Mouse (Mus musculus) kidney, embryonic 15.5 days (tissue): ENCODE results near the gene Tcea3. TPM values are rescaled to one million over a fixed set of nuclear protein-coding genes. Genes with fewer than 3 reads are reported as not detected.

Experiments used
- ATAC-seq: fragments of 200-750 bp; cut with Nextera tagmentation; replicated peaks from 2 replicates; pipeline ENCODE4 v1.8.0; 2017; ENCODE audit warnings: moderate TSS enrichment; ENCODE audit not compliant: low FRiP score
- H3K27ac ChIP-seq: fragments of 300-500 bp; sonication (generic); 2 replicates; pipeline ENCODE4 v1.5.1; 2015; ENCODE audit warnings: mild to moderate bottlenecking, inconsistent platforms
- H3K27me3 ChIP-seq: fragments of 300-500 bp; sonication (generic); 2 replicates; pipeline ENCODE4 v1.6.1; 2015; ENCODE audit warnings: inconsistent platforms
- H3K36me3 ChIP-seq: fragments of 300-500 bp; sonication (generic); 2 replicates; pipeline ENCODE4 v1.6.1; 2015; ENCODE audit warnings: inconsistent platforms
- H3K4me1 ChIP-seq: fragments of 300-500 bp; sonication (generic); 2 replicates; pipeline ENCODE4 v1.6.1; 2015; ENCODE audit warnings: inconsistent platforms
- H3K4me2 ChIP-seq: fragments of 300-500 bp; sonication (generic); 2 replicates; pipeline ENCODE4 v1.6.1; 2015; ENCODE audit warnings: moderate library complexity, mild to moderate bottlenecking, inconsistent platforms
- H3K4me3 ChIP-seq: fragments of 300-500 bp; sonication (generic); replicated peaks from 2 replicates; pipeline ENCODE4 v1.5.1; 2015; ENCODE audit warnings: mild to moderate bottlenecking, inconsistent platforms
- H3K9ac ChIP-seq: fragments of 300-500 bp; sonication (generic); 2 replicates; pipeline ENCODE4 v1.6.1; 2015; ENCODE audit warnings: mild to moderate bottlenecking, inconsistent platforms
- H3K9me3 ChIP-seq: fragments of 300-500 bp; sonication (generic); replicated peaks from 2 replicates; pipeline ENCODE4 v1.6.1; 2016; ENCODE audit warnings: inconsistent platforms
- WGBS: fragments of 180-500 bp; shearing (Covaris S2); methylation state at CpG from one replicate; pipeline ENCODE4 v1.1.7; 2015; ENCODE audit warnings: mixed read lengths; 5-methylcytosine and 5-hydroxymethylcytosine counted together
- polyA plus RNA-seq: library from polyadenylated mRNA; unstranded; fragments of >200 nt; fragmentation: Nextera tagmentation; extraction: Ambion mirVana; gene quantifications from 2 replicates; pipeline ENCODE4 v1.2.1, GENCODE M21; 2015

Tcea3 gene
- polyA plus RNA-seq, 1 experiment from 2014 or later: 12.5 TPM

- Histone ChIP-seq H3K27ac (peak within 1 kb of the TSS; percentile 94), H3K27me3 (no peaks in the 10 kb centered on the region), H3K4me3 (peak within 1 kb of the TSS; percentile 65), H3K4me2 (peak within 1 kb of the TSS; percentile 87), H3K9me3 (no peaks in the 10 kb centered on the region), H3K9ac (peak within 1 kb of the TSS; percentile 63), H3K4me1 (peaks cover 50% of the 10 kb centered on the region), H3K36me3 (peaks cover 23% of the 10 kb centered on the region)
- ATAC-seq: no peak
- WGBS: 30% methylated on average over 5 of the region's 5 CpGs
Measured at GRCm38 (mm10) chr4:136284455-136284854, 36.9 kb downstream of the Tcea3 start, which contains the start of gene Zfp46. TSS of gene Zfp46 (plus strand) at chr4:136284683.

DNA sequence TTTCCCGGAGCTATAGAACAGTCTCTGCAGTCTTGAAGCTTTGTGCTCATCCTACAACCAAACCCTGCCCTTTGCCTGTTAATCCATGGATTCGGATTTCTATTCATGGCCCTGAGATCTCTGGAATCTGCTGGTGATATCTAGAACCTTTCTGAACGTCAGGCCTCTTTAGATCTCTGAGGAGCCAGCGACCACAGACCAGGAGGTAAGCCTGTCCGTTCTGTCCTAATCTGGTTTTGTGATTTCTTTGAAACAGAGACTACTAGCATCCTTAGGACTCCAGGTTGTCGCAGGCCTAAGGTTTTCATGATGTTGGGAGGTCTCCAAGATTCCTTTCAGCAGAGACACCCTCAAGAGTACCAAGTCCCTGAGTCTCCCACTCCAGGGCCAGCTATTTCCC lies 37.4 kb downstream of the Tcea3 start:
- H3K4me3 ChIP-seq: peak overlapping the region; percentile 65
- no peaks in the 10 kb centered on the region for H3K9me3 ChIP-seq
- H3K4me1 ChIP-seq: peaks cover 50% of the 10 kb centered on the region
- WGBS: 28% methylated on average over 6 of the region's 6 CpGs
- H3K27ac ChIP-seq: peak overlapping the region; percentile 94
- H3K9ac ChIP-seq: peak overlapping the region; percentile 63
- ATAC-seq: no peak
- H3K36me3 ChIP-seq: peaks cover 27% of the 10 kb centered on the region
- H3K27me3 ChIP-seq: no peaks in the 10 kb centered on the region
- peak overlapping the region; percentile 87 for H3K4me2 ChIP-seq

GRCm38 (mm10) chr4:136285348-136285810 lies 37.9 kb downstream of the Tcea3 start:
- peak overlapping the region; percentile 87 for H3K4me2 ChIP-seq
- peak; percentile 95 for ATAC-seq
- peak overlapping the region; percentile 63 for H3K9ac ChIP-seq
- peaks cover 50% of the 10 kb centered on the region for H3K4me1 ChIP-seq
- peaks cover 32% of the 10 kb centered on the region for H3K36me3 ChIP-seq
- WGBS: under 1% methylated on average over 25 of the region's 25 CpGs
- H3K4me3 ChIP-seq: peak overlapping the region; percentile 65
- no peaks in the 10 kb centered on the region for H3K9me3 ChIP-seq
- H3K27me3 ChIP-seq: no peaks in the 10 kb centered on the region
- H3K27ac ChIP-seq: peak overlapping the region; percentile 94

GRCm38 (mm10) chr4:136285811-136286371 lies 38.4 kb downstream of the Tcea3 start:
- Histone ChIP-seq H3K27ac (peak overlapping the region; percentile 94), H3K27me3 (no peaks in the 10 kb centered on the region), H3K4me2 (peak overlapping the region; percentile 87), H3K4me3 (peak overlapping the region; percentile 65), H3K4me1 (peaks cover 50% of the 10 kb centered on the region), H3K9me3 (no peaks in the 10 kb centered on the region), H3K36me3 (peaks cover 37% of the 10 kb centered on the region), H3K9ac (peak overlapping the region; percentile 66)
- ATAC-seq: peak; percentile 87
- WGBS: under 1% methylated on average over 29 of the region's 29 CpGs

DNA sequence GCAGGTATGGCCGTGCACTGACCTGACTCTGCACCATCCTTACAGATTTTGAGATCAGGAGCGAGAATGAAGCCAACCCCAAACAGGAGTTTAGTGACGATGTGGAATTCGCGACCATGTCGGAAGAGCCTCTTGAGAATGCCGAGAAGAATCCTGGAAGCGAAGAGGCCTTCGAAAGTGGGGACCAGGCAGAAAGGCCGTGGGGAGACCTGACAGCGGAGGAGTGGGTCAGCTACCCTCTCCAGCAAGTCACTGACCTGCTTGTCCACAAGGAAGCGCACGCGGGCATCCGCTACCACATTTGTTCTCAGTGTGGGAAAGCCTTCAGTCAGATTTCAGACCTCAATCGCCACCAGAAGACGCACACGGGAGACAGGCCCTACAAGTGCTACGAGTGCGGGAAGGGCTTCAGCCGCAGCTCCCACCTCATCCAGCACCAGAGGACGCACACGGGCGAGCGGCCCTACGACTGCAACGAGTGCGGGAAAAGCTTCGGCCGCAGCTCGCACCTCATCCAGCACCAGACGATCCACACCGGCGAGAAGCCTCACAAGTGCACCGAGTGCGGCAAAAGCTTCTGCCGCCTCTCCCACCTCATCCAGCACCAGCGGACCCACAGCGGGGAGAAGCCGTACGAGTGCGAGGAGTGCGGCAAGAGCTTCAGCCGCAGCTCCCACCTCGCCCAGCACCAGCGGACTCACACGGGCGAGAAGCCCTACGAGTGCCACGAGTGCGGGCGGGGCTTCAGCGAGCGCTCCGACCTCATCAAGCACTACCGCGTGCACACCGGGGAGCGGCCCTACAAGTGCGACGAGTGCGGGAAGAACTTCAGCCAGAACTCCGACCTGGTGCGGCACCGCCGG lies 42.6 kb downstream of the Tcea3 start:
- Histone ChIP-seq H3K4me3 (no peak overlapping the region), H3K27me3 (no peaks in the 10 kb centered on the region), H3K27ac (no peak overlapping the region), H3K9me3 (no peaks in the 10 kb centered on the region), H3K4me1 (peaks cover 14% of the 10 kb centered on the region), H3K9ac (no peak overlapping the region), H3K4me2 (no peak overlapping the region), H3K36me3 (peaks cover 73% of the 10 kb centered on the region)
- no peak for ATAC-seq
- 58% methylated on average over 66 of the region's 66 CpGs for WGBS

- no peaks in the 10 kb centered on the region for H3K9me3 ChIP-seq
Measured at GRCm38 (mm10) chr4:136290781-136291595, 43.5 kb downstream of the Tcea3 start.

DNA sequence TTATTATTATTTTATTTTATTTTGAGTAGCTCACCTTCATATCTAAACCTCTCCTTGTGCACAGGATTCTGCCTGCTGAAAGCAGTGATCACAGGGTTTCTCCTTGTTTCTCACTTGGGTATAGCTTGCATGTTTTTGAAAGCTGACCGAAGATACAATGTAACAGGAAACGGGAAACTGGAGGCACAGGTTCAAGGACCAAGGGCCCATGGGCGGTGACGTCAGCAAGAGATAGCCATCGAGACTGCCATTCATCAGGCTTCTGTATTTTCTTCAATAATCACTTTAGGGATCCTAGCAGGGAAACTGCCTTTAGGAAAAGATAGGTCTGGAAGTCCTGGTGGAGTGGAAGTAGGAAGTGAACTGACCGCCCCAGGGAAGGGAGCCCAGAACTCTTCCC lies 44.2 kb downstream of the Tcea3 start:
- H3K9me3 ChIP-seq: no peaks in the 10 kb centered on the region
- H3K4me1 ChIP-seq: peaks cover 9% of the 10 kb centered on the region
- no peak for ATAC-seq
- H3K36me3 ChIP-seq: peaks cover 73% of the 10 kb centered on the region
- H3K4me3 ChIP-seq: no peak overlapping the region
- H3K9ac ChIP-seq: no peak overlapping the region
- no peaks in the 10 kb centered on the region for H3K27me3 ChIP-seq
- WGBS: 87% methylated on average over 6 of the region's 6 CpGs
- no peak overlapping the region for H3K4me2 ChIP-seq
- H3K27ac ChIP-seq: no peak overlapping the region

More at GRCm38 (mm10) chr4:136290781-136291595, 43.5 kb downstream of the Tcea3 start:
- Histone ChIP-seq H3K27me3 (no peaks in the 10 kb centered on the region), H3K4me1 (peaks cover 14% of the 10 kb centered on the region), H3K4me3 (no peak overlapping the region), H3K36me3 (peaks cover 73% of the 10 kb centered on the region), H3K9ac (no peak overlapping the region), H3K27ac (no peak overlapping the region), H3K4me2 (no peak overlapping the region)
- ATAC-seq: no peak
- 66% methylated on average over 39 of the region's 39 CpGs for WGBS

DNA sequence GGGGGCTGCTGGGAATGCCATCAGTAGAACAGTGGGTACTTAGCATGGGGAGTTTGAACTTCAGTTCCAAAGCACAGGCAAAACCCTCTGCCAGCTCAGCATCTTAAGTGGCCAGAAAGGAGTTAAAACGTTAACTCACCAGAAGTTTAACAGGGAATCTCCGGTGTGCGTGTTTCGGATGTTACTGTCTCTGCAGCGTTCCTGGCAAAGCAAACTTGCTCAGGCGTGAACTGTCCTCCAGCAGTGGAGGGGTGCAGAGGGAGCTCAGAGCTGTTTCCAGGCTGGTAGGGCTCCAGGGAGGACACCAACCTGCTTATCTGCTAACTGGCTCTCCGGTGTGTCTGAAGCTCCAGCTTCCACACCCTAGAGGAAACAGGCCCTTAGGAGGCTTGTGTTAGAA lies 48.4 kb downstream of the Tcea3 start:
- peak; percentile 62; the same call in 1 of the 2 replicates for ATAC-seq
- peak overlapping the region; percentile 48; the same call in 1 of the 2 replicates for H3K27ac ChIP-seq
- H3K36me3 ChIP-seq: peaks cover 35% of the 10 kb centered on the region
- no peak overlapping the region for H3K9ac ChIP-seq
- H3K4me3 ChIP-seq: no peak overlapping the region
- H3K27me3 ChIP-seq: no peaks in the 10 kb centered on the region
- H3K4me1 ChIP-seq: no peaks in the 10 kb centered on the region
- H3K4me2 ChIP-seq: no peak overlapping the region
- 29% methylated on average over 7 of the region's 7 CpGs for WGBS
- H3K9me3 ChIP-seq: no peaks in the 10 kb centered on the region

DNA sequence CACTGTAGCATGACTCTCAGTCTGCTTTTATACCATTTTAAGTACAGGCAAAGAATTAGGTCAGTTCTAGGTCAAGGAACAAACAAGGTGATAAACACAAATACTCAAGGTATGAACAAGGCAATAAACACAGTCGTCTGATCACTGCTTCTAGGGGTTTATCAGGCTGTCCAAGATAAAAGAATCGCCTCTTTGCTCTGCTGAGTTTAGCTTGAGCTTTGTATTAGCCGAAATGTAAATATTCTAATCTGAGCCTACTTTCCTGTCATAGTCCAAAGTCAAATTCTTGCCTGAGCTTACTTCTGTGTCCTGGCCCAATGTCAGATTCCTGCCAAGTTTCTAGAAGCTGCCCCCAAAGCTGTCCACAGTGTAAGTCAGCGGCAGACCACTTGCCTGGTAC lies 54.9 kb downstream of the Tcea3 start:
- ATAC-seq: no peak
- WGBS: 67% methylated on average over 4 of the region's 4 CpGs

GRCm38 (mm10) chr4:136304181-136304580 lies 56.7 kb downstream of the Tcea3 start:
- Histone ChIP-seq H3K4me3 (no peak overlapping the region), H3K27me3 (no peaks in the 10 kb centered on the region), H3K4me2 (no peak overlapping the region), H3K27ac (no peak overlapping the region), H3K9me3 (no peaks in the 10 kb centered on the region), H3K9ac (no peak overlapping the region), H3K36me3 (no peaks in the 10 kb centered on the region), H3K4me1 (peaks cover 2% of the 10 kb centered on the region; the same call in 1 of the 2 replicates)
- ATAC-seq: no peak
- 50% methylated on average over 2 of the region's 2 CpGs for WGBS

More for the DNA sequence above, 54.9 kb downstream of the Tcea3 start:
- no peak overlapping the region for H3K9ac ChIP-seq
- H3K4me3 ChIP-seq: no peak overlapping the region
- no peaks in the 10 kb centered on the region for H3K36me3 ChIP-seq
- H3K4me1 ChIP-seq: no peaks in the 10 kb centered on the region
- H3K27me3 ChIP-seq: no peaks in the 10 kb centered on the region
- H3K9me3 ChIP-seq: no peaks in the 10 kb centered on the region
- no peak overlapping the region for H3K27ac ChIP-seq
- no peak overlapping the region for H3K4me2 ChIP-seq

DNA sequence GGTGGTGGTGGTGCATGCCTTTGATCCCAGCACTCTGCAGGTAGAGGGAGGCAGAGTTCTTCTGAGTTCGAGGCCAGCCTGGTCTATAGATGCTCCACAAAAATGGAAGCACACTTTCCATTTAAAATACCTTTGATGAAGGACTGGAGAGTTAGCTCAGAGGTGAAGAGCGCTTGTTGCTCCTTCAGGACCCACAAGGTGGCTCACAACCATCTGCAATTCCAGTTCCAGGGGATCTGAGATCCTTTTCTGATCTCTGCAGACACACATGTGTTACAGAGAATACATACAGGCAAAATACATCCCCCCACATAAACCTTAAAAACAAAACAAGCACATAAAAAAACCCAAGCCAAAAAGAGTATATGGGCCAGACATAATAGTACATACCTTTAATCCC lies 60.8 kb downstream of the Tcea3 start:
- H3K4me3 ChIP-seq: no peak overlapping the region
- H3K27ac ChIP-seq: no peak overlapping the region
- no peaks in the 10 kb centered on the region for H3K36me3 ChIP-seq
- H3K4me1 ChIP-seq: peaks cover 19% of the 10 kb centered on the region
- H3K9ac ChIP-seq: no peak overlapping the region
- no peak overlapping the region for H3K4me2 ChIP-seq
- H3K9me3 ChIP-seq: no peaks in the 10 kb centered on the region
- ATAC-seq: no peak
- H3K27me3 ChIP-seq: no peaks in the 10 kb centered on the region
- WGBS: 65% methylated on average over 2 of the region's 2 CpGs
